Mouse (Mus musculus) stomach, embryonic 14.5 days (tissue): ENCODE data around the gene Pitpnm3. TPM values are rescaled to one million over a fixed set of nuclear protein-coding genes. Genes with fewer than 3 reads are reported as not detected.

Experiments used
- ATAC-seq: fragments of 200-750 bp; cut with Nextera tagmentation; 2 replicates; pipeline ENCODE4 v1.8.0; 2017; ENCODE audit warnings: low read depth, moderate TSS enrichment; ENCODE audit not compliant: insufficient number of reproducible peaks, insufficient read depth, low FRiP score
- H3K27ac ChIP-seq: fragments of 300-500 bp; sonication (generic); 2 replicates; pipeline ENCODE4 v1.5.1; 2014; ENCODE audit warnings: mild to moderate bottlenecking, low read length, moderate library complexity, mixed read lengths
- H3K27me3 ChIP-seq: fragments of 300-500 bp; sonication (generic); 2 replicates; pipeline ENCODE4 v1.6.1; 2014; ENCODE audit warnings: low read length, control low read depth, mixed read lengths; ENCODE audit not compliant: control insufficient read depth, insufficient read depth
- H3K36me3 ChIP-seq: fragments of 300-500 bp; sonication (generic); 2 replicates; pipeline ENCODE4 v1.6.1; 2014; ENCODE audit warnings: mild to moderate bottlenecking, control low read depth, low read length, moderate library complexity, mixed read lengths; ENCODE audit not compliant: control insufficient read depth, insufficient read depth
- H3K4me1 ChIP-seq: fragments of 300-500 bp; sonication (generic); 2 replicates; pipeline ENCODE4 v1.6.1; 2014; ENCODE audit warnings: low read length, control low read depth, mixed read lengths; ENCODE audit not compliant: control insufficient read depth, insufficient read depth
- H3K4me2 ChIP-seq: fragments of 300-500 bp; sonication (generic); replicated peaks from 2 replicates; pipeline ENCODE4 v1.6.1; 2014; ENCODE audit warnings: low read depth, low read length, control low read depth
- H3K4me3 ChIP-seq: fragments of 300-500 bp; sonication (generic); 2 replicates; pipeline ENCODE4 v1.5.1; 2014; ENCODE audit warnings: low read depth, low read length, control low read depth
- H3K9ac ChIP-seq: fragments of 300-500 bp; sonication (generic); replicated peaks from 2 replicates; pipeline ENCODE4 v1.6.1; 2014; ENCODE audit warnings: low read depth, mild to moderate bottlenecking, control low read depth, low read length, moderate library complexity, mixed read lengths
- H3K9me3 ChIP-seq: fragments of 300-500 bp; sonication (generic); 2 replicates; pipeline ENCODE4 v1.6.1; 2016; ENCODE audit warnings: low read depth, low read length, control low read depth; ENCODE audit not compliant: control insufficient read depth
- WGBS: fragments of 180-500 bp; shearing (Covaris S2); extraction: QIAGEN DNeasy Blood & Tissue Kit; methylation state at CpG from one replicate; pipeline ENCODE4 v1.1.7; 2014; 5-methylcytosine and 5-hydroxymethylcytosine counted together
- polyA plus RNA-seq: library from polyadenylated mRNA; unstranded; fragments of >200 nt; fragmentation: Nextera tagmentation; extraction: Ambion mirVana; gene quantifications from 2 replicates; pipeline ENCODE4 v1.2.1, GENCODE M21; 2014

The Pitpnm3 gene
- polyA plus RNA-seq, 1 experiment from 2014 or later: 0.52 TPM

- Histone ChIP-seq H3K27me3 (no peaks in the 10 kb centered on the region), H3K4me3 (no peak overlapping the region), H3K9ac (no peak overlapping the region), H3K9me3 (no peaks in the 10 kb centered on the region), H3K27ac (no peak overlapping the region), H3K4me2 (no peak overlapping the region), H3K4me1 (no peaks in the 10 kb centered on the region), H3K36me3 (no peaks in the 10 kb centered on the region)
- 71% methylated on average over 4 of the region's 4 CpGs for WGBS
- ATAC-seq: no peak
Measured at GRCm38 (mm10) chr11:72123531-72123930, 12.0 kb downstream of the Pitpnm3 start.

DNA sequence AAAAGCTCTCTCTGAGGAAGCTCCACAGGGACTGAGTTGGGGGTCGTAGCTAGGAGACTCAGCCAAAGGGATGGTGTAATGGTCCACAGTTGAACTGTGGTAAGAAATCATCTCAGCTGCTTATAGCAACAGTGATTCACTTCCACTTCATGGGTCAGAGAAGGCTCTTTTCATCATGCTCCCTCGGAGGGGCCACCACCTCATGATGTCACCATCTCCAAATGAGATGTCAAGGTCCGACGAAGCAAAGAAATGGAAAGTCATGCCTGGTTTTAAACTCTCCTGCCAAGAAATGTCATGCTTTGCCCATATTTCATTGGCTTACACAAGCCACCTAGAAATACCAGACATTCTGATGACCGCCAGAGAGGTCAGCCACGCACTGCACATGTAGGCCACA, 15.2 kb downstream of the Pitpnm3 start:
- Histone ChIP-seq H3K27me3 (no peaks in the 10 kb centered on the region), H3K36me3 (no peaks in the 10 kb centered on the region), H3K27ac (no peak overlapping the region), H3K4me1 (no peaks in the 10 kb centered on the region), H3K4me3 (no peak overlapping the region), H3K4me2 (no peak overlapping the region), H3K9ac (no peak overlapping the region), H3K9me3 (no peaks in the 10 kb centered on the region)
- 85% methylated on average over 6 of the region's 6 CpGs for WGBS
- no peak for ATAC-seq

DNA sequence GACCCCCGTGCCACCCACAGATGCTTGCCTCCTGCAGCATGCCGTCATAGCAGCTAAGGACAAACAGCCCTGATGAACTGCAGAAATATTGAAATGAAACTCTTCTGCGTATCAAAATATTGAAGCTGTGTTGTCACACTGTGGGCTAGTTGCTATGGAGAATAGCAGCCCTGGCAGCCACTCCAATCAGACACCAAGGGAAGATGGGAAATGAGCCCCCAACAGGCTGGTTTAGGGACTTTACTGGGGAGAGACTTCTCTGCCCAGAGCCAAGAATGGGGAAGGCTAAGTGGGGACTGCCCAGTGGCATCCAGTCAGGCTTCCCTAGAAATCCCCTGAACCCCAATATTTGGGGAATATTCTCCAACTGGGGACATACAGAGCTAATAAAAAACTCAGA, 16.9 kb downstream of the Pitpnm3 start:
- no peaks in the 10 kb centered on the region for H3K27me3 ChIP-seq
- 87% methylated on average over 3 of the region's 3 CpGs for WGBS
- ATAC-seq: no peak

GRCm38 (mm10) chr11:72113296-72113695, 22.3 kb downstream of the Pitpnm3 start:
- Histone ChIP-seq H3K9me3 (no peaks in the 10 kb centered on the region), H3K36me3 (no peaks in the 10 kb centered on the region), H3K4me1 (no peaks in the 10 kb centered on the region), H3K27ac (no peak overlapping the region), H3K4me3 (no peak overlapping the region), H3K9ac (no peak overlapping the region), H3K4me2 (no peak overlapping the region), H3K27me3 (no peaks in the 10 kb centered on the region)
- no peak for ATAC-seq
- 59% methylated on average over 4 of the region's 4 CpGs for WGBS

More for the DNA sequence above, 16.9 kb downstream of the Pitpnm3 start:
- Histone ChIP-seq H3K4me1 (no peaks in the 10 kb centered on the region), H3K36me3 (no peaks in the 10 kb centered on the region), H3K27ac (no peak overlapping the region), H3K4me3 (no peak overlapping the region), H3K4me2 (no peak overlapping the region), H3K9ac (no peak overlapping the region), H3K9me3 (no peaks in the 10 kb centered on the region)

- no peaks in the 10 kb centered on the region for H3K9me3 ChIP-seq
- no peak overlapping the region for H3K27ac ChIP-seq
- no peaks in the 10 kb centered on the region for H3K36me3 ChIP-seq
- H3K4me3 ChIP-seq: no peak overlapping the region
- no peak overlapping the region for H3K4me2 ChIP-seq
- H3K4me1 ChIP-seq: no peaks in the 10 kb centered on the region
- 37% methylated on average over 3 of the region's 3 CpGs for WGBS
- no peak for ATAC-seq
- no peak overlapping the region for H3K9ac ChIP-seq
- H3K27me3 ChIP-seq: no peaks in the 10 kb centered on the region
Measured at GRCm38 (mm10) chr11:72110726-72111125, 24.9 kb downstream of the Pitpnm3 start.

GRCm38 (mm10) chr11:72104223-72104622, 31.4 kb downstream of the Pitpnm3 start:
- Histone ChIP-seq H3K27me3 (no peaks in the 10 kb centered on the region), H3K4me2 (no peak overlapping the region), H3K4me3 (no peak overlapping the region), H3K9ac (no peak overlapping the region), H3K27ac (no peak overlapping the region), H3K36me3 (no peaks in the 10 kb centered on the region), H3K9me3 (no peaks in the 10 kb centered on the region), H3K4me1 (no peaks in the 10 kb centered on the region)
- no peak for ATAC-seq
- WGBS: 65% methylated on average over 8 of the region's 8 CpGs

DNA sequence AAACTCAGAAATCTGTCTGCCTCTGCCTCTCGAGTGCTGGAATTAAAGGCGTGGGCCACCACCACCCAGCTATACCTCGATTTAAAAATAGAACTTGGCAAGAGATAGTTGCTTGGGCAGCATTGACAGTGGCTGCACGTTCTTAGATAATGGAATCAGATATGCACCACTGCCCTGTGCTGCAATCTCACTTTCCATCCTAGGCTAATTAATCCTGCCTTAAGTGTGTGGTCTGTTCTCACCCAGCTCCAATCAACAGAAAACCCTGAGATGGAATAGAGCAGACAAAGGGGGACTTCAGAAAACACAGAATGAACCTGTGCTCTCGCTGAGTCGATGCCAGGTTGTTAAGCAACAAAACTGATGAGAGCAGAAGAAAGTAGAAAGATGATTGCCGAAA, 32.0 kb downstream of the Pitpnm3 start:
- H3K27me3 ChIP-seq: no peaks in the 10 kb centered on the region
- no peaks in the 10 kb centered on the region for H3K4me1 ChIP-seq
- 72% methylated on average over 7 of the region's 7 CpGs for WGBS
- no peak for ATAC-seq
- H3K4me2 ChIP-seq: no peak overlapping the region
- H3K27ac ChIP-seq: no peak overlapping the region
- H3K36me3 ChIP-seq: no peaks in the 10 kb centered on the region
- H3K9me3 ChIP-seq: no peaks in the 10 kb centered on the region
- H3K4me3 ChIP-seq: no peak overlapping the region
- H3K9ac ChIP-seq: no peak overlapping the region

DNA sequence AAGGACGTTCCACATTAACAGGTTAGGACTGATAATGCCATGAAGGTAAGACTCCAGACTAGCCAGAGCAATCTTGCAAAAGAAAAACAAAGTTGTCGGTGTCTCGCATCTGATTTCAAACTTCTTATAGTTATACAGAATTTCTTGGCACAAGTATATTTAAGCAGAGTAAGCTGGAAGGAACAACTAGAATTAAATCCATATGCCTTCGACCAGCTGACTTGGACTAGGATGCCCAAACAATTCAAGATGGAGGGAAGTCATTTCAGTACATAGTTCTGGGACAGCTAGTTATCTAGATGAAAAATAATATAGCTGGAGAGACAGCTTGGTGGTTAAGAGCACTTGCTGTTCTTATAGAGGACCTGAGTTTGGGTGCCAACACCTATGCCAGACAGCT, 34.6 kb downstream of the Pitpnm3 start:
- Histone ChIP-seq H3K9me3 (no peaks in the 10 kb centered on the region), H3K4me2 (no peak overlapping the region), H3K4me3 (no peak overlapping the region), H3K9ac (no peak overlapping the region), H3K27ac (no peak overlapping the region), H3K27me3 (no peaks in the 10 kb centered on the region), H3K36me3 (no peaks in the 10 kb centered on the region), H3K4me1 (no peaks in the 10 kb centered on the region)
- ATAC-seq: no peak
- 87% methylated on average over 4 of the region's 4 CpGs for WGBS

GRCm38 (mm10) chr11:72099181-72099580, 36.4 kb downstream of the Pitpnm3 start:
- H3K4me3 ChIP-seq: no peak overlapping the region
- no peaks in the 10 kb centered on the region for H3K27me3 ChIP-seq
- no peaks in the 10 kb centered on the region for H3K9me3 ChIP-seq
- no peaks in the 10 kb centered on the region for H3K4me1 ChIP-seq
- H3K4me2 ChIP-seq: no peak overlapping the region
- ATAC-seq: no peak
- no peaks in the 10 kb centered on the region for H3K36me3 ChIP-seq
- WGBS: 81% methylated on average over 4 of the region's 4 CpGs
- H3K9ac ChIP-seq: no peak overlapping the region
- no peak overlapping the region for H3K27ac ChIP-seq
